Mouse (Mus musculus) layer of hippocampus, adult 9-11 months (tissue): ENCODE measurements at regions not wholly inside any gene's neighbourhood (a gene's known extent, or its start where the extent isn't known, plus 50 kb on each side); places are given as distances from the start of the nearest gene placed in this dataset.

Source experiments
- DNase-seq: peaks from one replicate; pipeline ENCODE4 v3.0.0; 2022

- DNase-seq = no peak
Measured at GRCm38 (mm10) chr10:12092521-12092920, 749.3 kb downstream of the Epm2a start.

GRCm38 (mm10) chr10:12096678-12097077 is 753.5 kb downstream of the Epm2a start:
- DNase-seq = no peak

- DNase-seq = peak; percentile 6
Measured at GRCm38 (mm10) chr10:12107001-12107418, 762.2 kb downstream of the Utrn start.

GRCm38 (mm10) chr10:12111720-12112119 is 757.4 kb downstream of the Utrn start:
- DNase-seq = no peak

GRCm38 (mm10) chr10:12115767-12116166 is 753.4 kb downstream of the Utrn start:
- no peak for DNase-seq

GRCm38 (mm10) chr10:12116662-12117303 is 752.4 kb downstream of the Utrn start:
- DNase-seq = no peak

- no peak for DNase-seq
Measured at GRCm38 (mm10) chr10:12124272-12124671, 744.9 kb downstream of the Utrn start.

GRCm38 (mm10) chr10:12129486-12129885 is 739.7 kb downstream of the Utrn start:
- DNase-seq = no peak

- no peak for DNase-seq
Measured at GRCm38 (mm10) chr10:12144691-12145090, 724.5 kb downstream of the Utrn start.

- DNase-seq = no peak
Measured at GRCm38 (mm10) chr10:12146942-12147537, 722.1 kb downstream of the Utrn start.

- DNase-seq = no peak
Measured at GRCm38 (mm10) chr10:12170243-12170642, 698.9 kb downstream of the Utrn start.

- peak; percentile 14 for DNase-seq
Measured at GRCm38 (mm10) chr10:12174200-12174818, 694.9 kb downstream of the Utrn start.

- no peak for DNase-seq
Measured at GRCm38 (mm10) chr10:12175141-12175540, 694.0 kb downstream of the Utrn start.

GRCm38 (mm10) chr10:12177482-12177881 is 691.7 kb downstream of the Utrn start:
- DNase-seq = no peak

GRCm38 (mm10) chr10:12180965-12181364 is 688.2 kb downstream of the Utrn start:
- no peak for DNase-seq

GRCm38 (mm10) chr10:12186918-12187639 is 682.1 kb downstream of the Utrn start:
- no peak for DNase-seq

- DNase-seq = no peak
Measured at GRCm38 (mm10) chr10:12187669-12188342, 681.4 kb downstream of the Utrn start.

- DNase-seq = no peak
Measured at GRCm38 (mm10) chr10:12190435-12190834, 678.7 kb downstream of the Utrn start.

GRCm38 (mm10) chr10:12207301-12207700 is 661.9 kb downstream of the Utrn start:
- DNase-seq = no peak

GRCm38 (mm10) chr10:12210181-12210580 is 659.0 kb downstream of the Utrn start:
- DNase-seq = no peak

GRCm38 (mm10) chr10:12218879-12219278 is 650.3 kb downstream of the Utrn start:
- no peak for DNase-seq

GRCm38 (mm10) chr10:12234141-12234540 is 635.0 kb downstream of the Utrn start:
- DNase-seq = no peak

GRCm38 (mm10) chr10:12248853-12249252 is 620.3 kb downstream of the Utrn start:
- peak; percentile 13 for DNase-seq
